Mouse (Mus musculus): ENCODE data around the gene Gins1. TPM values are rescaled to one million over a fixed set of nuclear protein-coding genes. Genes with fewer than 3 reads are reported as not detected.

Gene Gins1
- polyA plus RNA-seq, 2 experiments = 30.8 to 43.0 TPM

DNA sequence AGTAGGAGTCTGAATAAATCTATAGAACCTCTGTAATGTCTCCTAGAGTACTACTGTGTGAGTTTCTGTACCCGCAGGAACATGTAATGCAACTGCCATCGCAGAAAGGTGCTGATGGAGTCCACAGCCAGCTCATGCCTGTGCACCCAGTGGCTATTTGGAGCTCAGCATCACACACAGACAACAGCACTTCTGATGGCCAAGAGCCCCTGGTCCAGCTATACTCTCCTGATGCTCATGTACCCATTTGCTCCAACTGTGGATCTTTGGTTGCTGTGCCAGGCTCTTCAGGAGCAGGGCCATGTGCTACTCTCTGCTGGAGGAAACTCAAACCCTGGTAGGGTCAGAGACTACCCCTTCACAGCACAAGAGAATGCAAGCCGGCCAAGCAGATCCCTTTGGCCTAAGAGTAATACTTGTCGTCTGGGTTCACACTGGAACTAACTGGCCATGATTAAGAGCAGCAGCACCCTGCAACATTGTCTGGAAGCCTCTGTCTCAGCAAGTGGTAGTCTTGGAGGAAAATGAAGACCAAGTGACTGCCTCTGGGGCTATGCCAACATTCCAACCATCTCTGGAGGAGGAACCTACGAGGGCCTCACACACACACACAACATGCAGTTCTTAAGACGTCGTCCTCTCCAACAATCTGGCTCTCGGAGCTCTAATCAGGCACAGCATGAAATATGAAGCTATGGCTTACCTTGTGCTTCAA lies 68.4 kb downstream of the Gins1 start:
- WGBS = 93% methylated on average over 8 of the region's 8 CpGs
- ATAC-seq (ENCODE audit: low FRiP score, low read depth) (no peak), DNase-seq (ENCODE audit: low spot score) (no peak)
- H3K9ac ChIP-seq (ENCODE audit: low read depth, low read length, severe bottlenecking) = no peak overlapping the region
- H3K4me3 ChIP-seq (replicated peaks; ENCODE audit: low read length) = no peak overlapping the region
- H3K4me1 ChIP-seq (ENCODE audit: control insufficient read depth, insufficient read depth, low read length) = no peaks in the 10 kb centered on the region
- H3K4me2 ChIP-seq (replicated peaks; ENCODE audit: low read depth, low read length, severe bottlenecking) = no peak overlapping the region
- no peak for TF ChIP-seq POLR2A (IDR thresholded peaks at IDR 0.05; ENCODE audit: borderline replicate concordance, extremely low read depth, insufficient read depth, insufficient read length)
- H3K27ac ChIP-seq (replicated peaks; ENCODE audit: low read depth, low read length) = no peak overlapping the region
- no peaks in the 10 kb centered on the region for H3K9me3 ChIP-seq (ENCODE audit: control insufficient read depth, low read length)
- peaks cover 28% of the 10 kb centered on the region for H3K36me3 ChIP-seq (ENCODE audit: control insufficient read depth, insufficient read depth, low read length)
- no peaks in the 10 kb centered on the region for H3K27me3 ChIP-seq (ENCODE audit: control insufficient read depth, insufficient read depth, low read length)

DNA sequence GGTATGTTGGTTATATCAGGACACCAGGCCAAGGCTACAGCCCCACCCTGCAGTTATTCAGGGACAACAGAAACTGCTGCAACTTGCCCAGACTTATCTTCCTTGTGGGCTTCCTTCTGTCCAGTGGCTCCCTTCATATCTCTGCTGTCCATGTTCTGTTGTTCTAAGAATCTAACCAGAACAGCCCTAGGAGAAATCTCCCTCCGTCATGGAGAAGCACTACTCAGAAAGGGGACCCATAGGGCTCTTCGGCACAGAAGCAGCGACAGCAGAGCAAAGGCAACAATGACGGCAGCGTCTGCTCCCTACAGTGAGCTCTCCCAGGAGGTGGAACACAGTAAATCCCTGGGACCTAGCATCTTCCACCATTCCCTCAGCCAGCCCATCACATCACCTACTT lies 71.7 kb downstream of the Gins1 start:
- no peak overlapping the region for H3K4me2 ChIP-seq (replicated peaks; ENCODE audit: low read depth, low read length, severe bottlenecking)
- H3K4me3 ChIP-seq (replicated peaks; ENCODE audit: low read length) = no peak overlapping the region
- WGBS = 91% methylated on average over 5 of the region's 5 CpGs
- H3K27me3 ChIP-seq (ENCODE audit: control insufficient read depth, insufficient read depth, low read length) = no peaks in the 10 kb centered on the region
- DNase-seq (ENCODE audit: low spot score) (no peak), ATAC-seq (ENCODE audit: low FRiP score, low read depth) (no peak)
- peaks cover 13% of the 10 kb centered on the region for H3K36me3 ChIP-seq (ENCODE audit: control insufficient read depth, insufficient read depth, low read length)
- no peaks in the 10 kb centered on the region for H3K4me1 ChIP-seq (ENCODE audit: control insufficient read depth, insufficient read depth, low read length)
- TF ChIP-seq POLR2A (IDR thresholded peaks at IDR 0.05; ENCODE audit: borderline replicate concordance, extremely low read depth, insufficient read depth, insufficient read length) = no peak
- H3K27ac ChIP-seq (replicated peaks; ENCODE audit: low read depth, low read length) = no peak overlapping the region
- H3K9me3 ChIP-seq (ENCODE audit: control insufficient read depth, low read length) = no peaks in the 10 kb centered on the region
- H3K9ac ChIP-seq (ENCODE audit: low read depth, low read length, severe bottlenecking) = no peak overlapping the region

DNA sequence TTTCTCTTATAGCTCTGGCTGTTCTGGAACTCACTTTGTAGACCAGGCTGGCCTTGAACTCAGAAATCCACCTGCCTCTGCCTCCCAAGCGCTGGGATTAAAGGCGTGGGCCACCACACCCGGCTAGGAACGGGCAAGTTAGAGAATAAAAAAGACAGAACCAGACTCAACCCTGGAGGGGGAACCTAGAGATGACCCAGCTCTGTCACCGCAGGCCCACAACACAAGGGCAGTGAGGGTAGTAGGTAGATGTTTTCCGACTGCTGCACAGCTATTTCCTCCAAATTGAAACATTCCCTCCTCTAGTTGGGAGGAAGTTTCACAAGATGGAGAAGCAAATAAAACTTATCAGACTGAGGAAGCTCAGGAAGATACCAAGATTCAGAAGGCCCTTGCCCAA lies 72.5 kb downstream of the Gins1 start:
- WGBS = 95% methylated on average over 6 of the region's 6 CpGs
- H3K9me3 ChIP-seq (ENCODE audit: control insufficient read depth, low read length) = no peaks in the 10 kb centered on the region
- no peak overlapping the region for H3K4me3 ChIP-seq (replicated peaks; ENCODE audit: low read length)
- ATAC-seq (ENCODE audit: low FRiP score, low read depth) = no peak
- no peak for TF ChIP-seq POLR2A (IDR thresholded peaks at IDR 0.05; ENCODE audit: borderline replicate concordance, extremely low read depth, insufficient read depth, insufficient read length)
- no peaks in the 10 kb centered on the region for H3K27me3 ChIP-seq (ENCODE audit: control insufficient read depth, insufficient read depth, low read length)
- no peaks in the 10 kb centered on the region for H3K4me1 ChIP-seq (ENCODE audit: control insufficient read depth, insufficient read depth, low read length)
- DNase-seq (ENCODE audit: low spot score) = no peak
- peaks cover 11% of the 10 kb centered on the region for H3K36me3 ChIP-seq (ENCODE audit: control insufficient read depth, insufficient read depth, low read length)
- H3K4me2 ChIP-seq (replicated peaks; ENCODE audit: low read depth, low read length, severe bottlenecking) = no peak overlapping the region
- no peak overlapping the region for H3K27ac ChIP-seq (replicated peaks; ENCODE audit: low read depth, low read length)
- H3K9ac ChIP-seq (ENCODE audit: low read depth, low read length, severe bottlenecking) = no peak overlapping the region

DNA sequence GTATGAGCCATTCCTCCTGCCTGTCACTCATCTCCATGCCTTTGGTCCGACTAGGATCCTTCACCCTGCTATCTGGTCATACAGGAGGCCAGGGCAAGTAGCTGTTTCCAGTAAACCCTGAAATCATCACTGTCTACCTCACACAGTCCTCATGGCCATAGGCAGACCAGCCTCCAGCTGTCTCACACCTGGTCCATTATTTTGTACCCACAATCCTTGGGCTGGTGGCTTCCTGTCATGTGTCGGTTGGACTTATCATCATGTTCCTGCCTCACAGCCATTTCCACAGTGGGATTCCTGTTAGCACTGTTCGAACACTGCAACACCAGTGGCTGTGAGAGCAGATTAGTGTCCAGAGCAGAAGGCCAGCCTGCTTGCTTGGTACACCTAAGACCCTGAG lies 73.6 kb downstream of the Gins1 start:
- peaks cover 6% of the 10 kb centered on the region; the same call in 1 of the 2 replicates for H3K36me3 ChIP-seq (ENCODE audit: control insufficient read depth, insufficient read depth, low read length)
- WGBS = 88% methylated on average over 3 of the region's 3 CpGs
- H3K4me2 ChIP-seq (replicated peaks; ENCODE audit: low read depth, low read length, severe bottlenecking) = no peak overlapping the region
- no peak overlapping the region for H3K27ac ChIP-seq (replicated peaks; ENCODE audit: low read depth, low read length)
- H3K9me3 ChIP-seq (ENCODE audit: control insufficient read depth, low read length) = no peaks in the 10 kb centered on the region
- DNase-seq (ENCODE audit: low spot score) = no peak
- ATAC-seq (ENCODE audit: low FRiP score, low read depth) = no peak
- H3K9ac ChIP-seq (ENCODE audit: low read depth, low read length, severe bottlenecking) = no peak overlapping the region
- H3K27me3 ChIP-seq (ENCODE audit: control insufficient read depth, insufficient read depth, low read length) = no peaks in the 10 kb centered on the region
- TF ChIP-seq POLR2A (IDR thresholded peaks at IDR 0.05; ENCODE audit: borderline replicate concordance, extremely low read depth, insufficient read depth, insufficient read length) = no peak
- no peak overlapping the region for H3K4me3 ChIP-seq (replicated peaks; ENCODE audit: low read length)
- no peaks in the 10 kb centered on the region for H3K4me1 ChIP-seq (ENCODE audit: control insufficient read depth, insufficient read depth, low read length)

DNA sequence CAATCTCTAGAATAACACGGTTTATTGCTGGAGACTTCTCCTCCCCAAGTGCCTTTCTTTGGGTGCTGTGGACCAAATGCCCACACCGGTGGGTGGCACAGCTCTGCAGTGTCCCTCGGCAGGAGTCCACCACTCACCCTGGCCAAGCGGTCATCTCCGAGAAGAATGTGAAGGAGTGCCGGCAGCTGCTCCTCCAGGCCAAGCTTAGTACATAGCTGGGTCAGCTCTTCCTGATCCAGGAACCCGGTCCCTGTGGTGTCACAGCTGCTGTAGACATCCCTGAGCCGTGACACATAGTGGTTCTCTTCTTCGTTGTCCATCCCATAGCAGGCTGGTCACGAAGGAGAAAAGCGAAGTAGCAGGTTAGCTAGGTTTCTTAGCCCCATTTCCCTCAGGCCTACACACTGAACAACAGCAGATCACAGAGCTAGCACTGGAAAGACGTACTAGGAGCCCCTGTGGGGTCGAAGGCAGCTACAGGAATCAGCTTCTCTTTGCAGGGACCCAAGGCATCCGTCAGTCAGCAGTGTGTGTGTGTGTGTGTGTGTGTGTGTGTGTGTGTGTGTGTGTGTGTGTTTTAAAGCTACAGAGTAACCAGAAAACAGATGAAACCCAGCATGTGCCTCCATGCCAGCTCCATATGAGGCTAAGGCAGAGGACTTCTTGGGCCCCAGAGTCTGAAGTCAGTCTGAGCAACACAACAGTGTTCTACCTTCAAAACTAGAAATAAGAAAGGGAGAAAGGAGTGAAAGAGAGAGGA lies 74.8 kb downstream of the Gins1 start:
- ATAC-seq (ENCODE audit: low FRiP score, low read depth) (no peak), DNase-seq (ENCODE audit: low spot score) (no peak)
- H3K36me3 ChIP-seq (ENCODE audit: control insufficient read depth, insufficient read depth, low read length) = peaks cover 6% of the 10 kb centered on the region; the same call in 1 of the 2 replicates
- no peak for TF ChIP-seq POLR2A (IDR thresholded peaks at IDR 0.05; ENCODE audit: borderline replicate concordance, extremely low read depth, insufficient read depth, insufficient read length)
- no peaks in the 10 kb centered on the region for H3K4me1 ChIP-seq (ENCODE audit: control insufficient read depth, insufficient read depth, low read length)
- WGBS = 87% methylated on average over 14 of the region's 14 CpGs
- H3K4me3 ChIP-seq (replicated peaks; ENCODE audit: low read length) = no peak overlapping the region
- H3K27ac ChIP-seq (replicated peaks; ENCODE audit: low read depth, low read length) = no peak overlapping the region
- H3K9me3 ChIP-seq (ENCODE audit: control insufficient read depth, low read length) = no peaks in the 10 kb centered on the region
- no peaks in the 10 kb centered on the region for H3K27me3 ChIP-seq (ENCODE audit: control insufficient read depth, insufficient read depth, low read length)
- H3K9ac ChIP-seq (ENCODE audit: low read depth, low read length, severe bottlenecking) = no peak overlapping the region
- no peak overlapping the region for H3K4me2 ChIP-seq (replicated peaks; ENCODE audit: low read depth, low read length, severe bottlenecking)

Other genes with a start within 250 kb of the Gins1 start
- gene Acss1, start 236.9 kb upstream of the Gins1 start, polyA plus RNA-seq (2012; rRNA removed) = 5.5 and 7.4 TPM in 2 replicates
- 4.0 and 5.6 TPM in 2 replicates for gene Acss1, start 236.9 kb upstream of the Gins1 start, polyA plus RNA-seq (2014; fragmentation: Nextera tagmentation; extraction: Ambion mirVana)
- 0.01 and 0.03 TPM in 2 replicates for gene Vsx1, start 216.0 kb upstream of the Gins1 start, polyA plus RNA-seq (2012; rRNA removed)
- gene Vsx1, start 216.0 kb upstream of the Gins1 start, polyA plus RNA-seq (2014; fragmentation: Nextera tagmentation; extraction: Ambion mirVana) = not detected in 2 replicates
- 31.3 and 34.1 TPM in 2 replicates for gene Entpd6, start 156.4 kb upstream of the Gins1 start, polyA plus RNA-seq (2012; rRNA removed)
- gene Entpd6, start 156.4 kb upstream of the Gins1 start, polyA plus RNA-seq (2014; fragmentation: Nextera tagmentation; extraction: Ambion mirVana) = 22.6 and 23.0 TPM in 2 replicates
- gene Pygb, start 118.7 kb upstream of the Gins1 start, polyA plus RNA-seq (2012; rRNA removed) = 61.3 and 62.3 TPM in 2 replicates
- gene Pygb, start 118.7 kb upstream of the Gins1 start, polyA plus RNA-seq (2014; fragmentation: Nextera tagmentation; extraction: Ambion mirVana) = 65.2 and 78.5 TPM in 2 replicates
- gene Abhd12, start 659 bp upstream of the Gins1 start, polyA plus RNA-seq (2012; rRNA removed) = 56.5 and 62.2 TPM in 2 replicates
- 67.1 and 69.7 TPM in 2 replicates for gene Abhd12, start 659 bp upstream of the Gins1 start, polyA plus RNA-seq (2014; fragmentation: Nextera tagmentation; extraction: Ambion mirVana)
- 9.6 and 10.0 TPM in 2 replicates for gene Ninl, start 134.0 kb downstream of the Gins1 start, polyA plus RNA-seq (2012; rRNA removed)
- gene Ninl, start 134.0 kb downstream of the Gins1 start, polyA plus RNA-seq (2014; fragmentation: Nextera tagmentation; extraction: Ambion mirVana) = 3.9 and 7.9 TPM in 2 replicates
- 13.2 and 16.4 TPM in 2 replicates for gene Nanp, start 134.0 kb downstream of the Gins1 start, polyA plus RNA-seq (2012; rRNA removed)
- gene Nanp, start 134.0 kb downstream of the Gins1 start, polyA plus RNA-seq (2014; fragmentation: Nextera tagmentation; extraction: Ambion mirVana) = 41.8 and 46.4 TPM in 2 replicates
- not detected in 2 replicates for gene Gm14151, start 186.9 kb downstream of the Gins1 start, polyA plus RNA-seq (2012; rRNA removed)
- not detected in 2 replicates for gene Gm14151, start 186.9 kb downstream of the Gins1 start, polyA plus RNA-seq (2014; fragmentation: Nextera tagmentation; extraction: Ambion mirVana)
- gene Gm14147, start 192.8 kb downstream of the Gins1 start, polyA plus RNA-seq (2012; rRNA removed) = not detected in 2 replicates
- not detected in 2 replicates for gene Gm14147, start 192.8 kb downstream of the Gins1 start, polyA plus RNA-seq (2014; fragmentation: Nextera tagmentation; extraction: Ambion mirVana)

All from limb, embryonic 14.5 days (tissue).